Mouse (Mus musculus): Measurements from ENCODE around the gene Cpa2.

DNA sequence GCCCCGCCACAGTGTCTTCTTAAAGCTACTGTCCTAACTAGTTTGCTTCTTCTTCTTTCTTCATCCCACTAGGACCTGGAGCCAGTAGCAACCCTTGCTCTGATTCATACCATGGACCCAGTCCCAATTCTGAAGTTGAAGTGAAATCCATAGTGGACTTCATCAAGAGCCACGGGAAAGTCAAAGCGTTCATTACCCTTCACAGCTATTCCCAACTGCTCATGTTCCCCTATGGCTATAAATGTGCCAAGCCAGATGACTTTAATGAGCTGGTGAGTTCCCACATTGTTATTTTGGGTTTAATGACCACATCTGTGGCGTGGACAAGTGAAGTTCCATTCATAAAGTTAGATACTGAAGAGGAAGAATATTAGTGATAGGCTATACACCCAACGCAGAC is 12.7 kb downstream of the Cpa2 start:
- TF ChIP-seq POLR2A (IDR thresholded peaks at IDR 0.05; ENCODE audit: insufficient read depth, low read depth, low read length) (no peak), CTCF (IDR thresholded peaks at IDR 0.05) (no peak)

All from heart, adult 2 months (tissue).